Mouse (Mus musculus) kidney, postnatal 0 days (tissue): ENCODE results near the gene Trmt2a. TPM values are rescaled to one million over a fixed set of nuclear protein-coding genes. Genes with fewer than 3 reads are reported as not detected.
A peak's percentile ranks its signal among the peaks of the same experiment; 100 is the strongest.

Source experiments
- ATAC-seq: fragments of 200-750 bp; cut with Nextera tagmentation; replicated peaks from 2 replicates; pipeline ENCODE4 v1.8.0; 2017; ENCODE audit warnings: low read depth, moderate number of reproducible peaks, moderate TSS enrichment, moderate library complexity; ENCODE audit not compliant: low FRiP score
- DNase-seq: peaks from one replicate; pipeline ENCODE4 v3.0.0-alpha.2; 2016; ENCODE audit warnings: low spot score
- H3K27ac ChIP-seq: fragments of 300-500 bp; sonication (generic); 2 replicates; pipeline ENCODE4 v1.5.1; 2014; ENCODE audit warnings: mild to moderate bottlenecking
- H3K27me3 ChIP-seq: fragments of 300-500 bp; sonication (generic); 2 replicates; pipeline ENCODE4 v1.6.1; 2014; ENCODE audit warnings: low read length, mixed read lengths; ENCODE audit not compliant: insufficient read depth
- H3K36me3 ChIP-seq: fragments of 300-500 bp; sonication (generic); 2 replicates; pipeline ENCODE4 v1.6.1; 2014; ENCODE audit warnings: low read length, mixed read lengths; ENCODE audit not compliant: insufficient read depth
- H3K4me1 ChIP-seq: fragments of 300-500 bp; sonication (generic); replicated peaks from 2 replicates; pipeline ENCODE4 v1.6.1; 2014; ENCODE audit warnings: antibody characterized with exemption, low read length, mixed read lengths; ENCODE audit not compliant: insufficient read depth
- H3K4me2 ChIP-seq: fragments of 300-500 bp; sonication (generic); 2 replicates; pipeline ENCODE4 v1.6.1; 2014; ENCODE audit warnings: mild to moderate bottlenecking, low read length, moderate library complexity, mixed read lengths
- H3K4me3 ChIP-seq: fragments of 300-500 bp; sonication (generic); replicated peaks from 2 replicates; pipeline ENCODE4 v1.5.1; 2014; ENCODE audit warnings: low read depth, low read length
- H3K9ac ChIP-seq: fragments of 300-500 bp; sonication (generic); 2 replicates; pipeline ENCODE4 v1.6.1; 2014; ENCODE audit warnings: low read depth, low read length
- H3K9me3 ChIP-seq: fragments of 300-500 bp; sonication (generic); replicated peaks from 2 replicates; pipeline ENCODE4 v1.6.1; 2016; ENCODE audit warnings: low read length, inconsistent platforms, mixed read lengths
- CTCF ChIP-seq: IDR thresholded peaks from 2 replicates; pipeline ENCODE4 v1.5.1; 2016; ENCODE audit warnings: antibody characterized with exemption, low read depth, mild to moderate bottlenecking, moderate library complexity
- WGBS: fragments of 180-500 bp; shearing (Covaris S2); extraction: QIAGEN DNeasy Blood & Tissue Kit; methylation state at CpG from one replicate; pipeline ENCODE4 v1.1.7; 2014; 5-methylcytosine and 5-hydroxymethylcytosine counted together
- polyA plus RNA-seq: library from polyadenylated mRNA; unstranded; fragments of >200 nt; fragmentation: Nextera tagmentation; extraction: Ambion mirVana; gene quantifications from 2 replicates; pipeline ENCODE4 v1.2.1, GENCODE M21; 2015

Trmt2a gene
- polyA plus RNA-seq, 1 experiment from 2014 or later: 53.0 TPM

DNA sequence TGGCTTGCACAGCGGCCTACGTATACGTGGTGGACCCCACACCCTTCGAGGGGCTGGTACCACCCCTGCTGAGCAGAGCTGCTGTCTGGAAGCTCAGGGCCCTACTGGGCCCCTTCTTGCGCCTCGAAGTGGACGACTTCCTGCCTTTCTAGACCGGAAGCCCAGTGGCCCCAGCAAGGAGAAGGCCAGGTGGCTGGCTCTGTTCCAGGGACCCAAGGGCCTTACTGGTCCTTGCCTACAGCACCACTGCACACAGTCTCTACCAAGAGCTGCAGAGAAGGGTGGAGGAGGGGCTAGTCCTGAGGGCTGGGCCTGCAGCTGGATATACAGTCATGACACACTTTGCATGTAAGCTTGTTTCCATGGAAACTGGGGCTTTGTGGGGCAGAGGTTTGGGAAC is 28.5 kb upstream of the Trmt2a start:
- Histone ChIP-seq H3K9me3 (no peaks in the 10 kb centered on the region), H3K4me2 (no peak overlapping the region), H3K9ac (no peak overlapping the region), H3K4me1 (peaks cover 7% of the 10 kb centered on the region), H3K4me3 (no peak overlapping the region), H3K27me3 (no peaks in the 10 kb centered on the region), H3K27ac (no peak overlapping the region), H3K36me3 (peaks cover 25% of the 10 kb centered on the region)
- 48% methylated on average over 8 of the region's 8 CpGs for WGBS
- ATAC-seq (no peak), DNase-seq (peak; percentile 62)
- no peak for TF ChIP-seq CTCF

GRCm38 (mm10) chr16:18220856-18221542 is 27.5 kb upstream of the Trmt2a start:
- no peaks in the 10 kb centered on the region for H3K9me3 ChIP-seq
- no peak overlapping the region for H3K9ac ChIP-seq
- H3K4me3 ChIP-seq: no peak overlapping the region
- no peak overlapping the region for H3K27ac ChIP-seq
- WGBS: 86% methylated on average over 6 of the region's 6 CpGs
- DNase-seq (no peak), ATAC-seq (no peak)
- H3K4me1 ChIP-seq: peaks cover 7% of the 10 kb centered on the region
- no peak for TF ChIP-seq CTCF
- no peak overlapping the region for H3K4me2 ChIP-seq
- peaks cover 32% of the 10 kb centered on the region for H3K36me3 ChIP-seq
- H3K27me3 ChIP-seq: no peaks in the 10 kb centered on the region

GRCm38 (mm10) chr16:18221543-18221898 is 27.0 kb upstream of the Trmt2a start:
- peaks cover 36% of the 10 kb centered on the region for H3K36me3 ChIP-seq
- ATAC-seq (no peak), DNase-seq (no peak)
- H3K4me2 ChIP-seq: no peak overlapping the region
- 68% methylated on average over 10 of the region's 11 CpGs for WGBS
- no peaks in the 10 kb centered on the region for H3K27me3 ChIP-seq
- peaks cover 7% of the 10 kb centered on the region for H3K4me1 ChIP-seq
- no peak overlapping the region for H3K4me3 ChIP-seq
- no peak overlapping the region for H3K9ac ChIP-seq
- no peak overlapping the region for H3K27ac ChIP-seq
- no peaks in the 10 kb centered on the region for H3K9me3 ChIP-seq
- 0 out of 2 replicates have a peak, but pooled peaks have one; percentile 11 for TF ChIP-seq CTCF

DNA sequence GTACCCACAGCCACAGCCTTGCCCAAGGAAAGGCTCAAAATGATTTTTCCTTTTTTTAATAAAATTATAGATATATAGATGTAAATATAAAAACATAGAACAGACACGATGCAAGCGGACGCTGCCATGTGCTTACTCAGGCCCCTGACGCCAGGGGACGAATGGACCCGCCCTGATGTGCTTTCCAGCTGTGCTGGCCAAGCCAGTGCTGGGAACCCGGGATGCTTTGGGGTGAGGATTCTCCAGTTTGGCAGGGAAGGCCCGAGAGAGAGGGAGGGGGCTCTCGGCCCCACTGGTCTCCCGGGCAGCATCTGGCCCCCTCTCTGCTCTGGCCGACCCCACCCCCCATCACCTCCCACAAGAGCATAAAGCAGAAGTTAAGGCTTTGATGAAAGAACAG is 26.3 kb upstream of the Trmt2a start:
- no peak for ATAC-seq
- Histone ChIP-seq H3K27me3 (no peaks in the 10 kb centered on the region), H3K9me3 (no peaks in the 10 kb centered on the region), H3K9ac (no peak overlapping the region), H3K27ac (no peak overlapping the region), H3K4me3 (no peak overlapping the region), H3K4me1 (peaks cover 7% of the 10 kb centered on the region), H3K36me3 (peaks cover 39% of the 10 kb centered on the region), H3K4me2 (no peak overlapping the region)
- WGBS: 78% methylated on average over 11 of the region's 11 CpGs
- DNase-seq: no peak
- TF ChIP-seq CTCF: no peak

- TF ChIP-seq CTCF: no peak
- Histone ChIP-seq H3K4me1 (peaks cover 7% of the 10 kb centered on the region; the same call in 1 of the 2 replicates), H3K9me3 (no peaks in the 10 kb centered on the region), H3K4me3 (no peak overlapping the region), H3K27me3 (no peaks in the 10 kb centered on the region), H3K27ac (no peak overlapping the region), H3K36me3 (peaks cover 48% of the 10 kb centered on the region), H3K9ac (no peak overlapping the region), H3K4me2 (no peak overlapping the region)
- ATAC-seq (no peak), DNase-seq (no peak)
- 90% methylated on average over 13 of the region's 13 CpGs for WGBS
Observed at GRCm38 (mm10) chr16:18227187-18227586, 21.3 kb upstream of the Trmt2a start.

DNA sequence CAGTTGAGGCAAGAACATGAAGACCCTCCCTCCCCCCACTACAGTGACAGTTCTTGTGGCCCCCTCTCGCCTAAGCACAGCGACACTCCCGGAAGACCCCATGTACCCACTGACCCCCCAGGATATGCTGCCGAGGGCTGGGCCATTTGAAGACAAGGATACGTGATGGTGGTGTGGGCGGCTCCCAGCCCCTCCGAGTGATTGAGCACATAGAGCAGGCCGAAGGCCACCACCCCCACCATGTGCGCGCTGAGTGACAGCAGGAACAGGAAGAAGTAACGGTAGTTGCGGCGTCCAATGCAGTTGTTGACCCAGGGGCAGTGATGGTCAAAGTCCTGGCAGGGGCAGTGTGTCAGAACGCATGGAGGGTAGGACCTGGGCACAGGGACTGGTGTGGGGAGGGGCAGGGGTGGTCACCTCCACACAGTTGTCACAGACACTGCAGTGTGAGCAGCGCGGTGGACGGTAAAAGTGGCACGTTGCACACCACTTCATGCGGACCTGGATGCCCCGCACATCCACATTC is 20.5 kb upstream of the Trmt2a start:
- no peak for ATAC-seq

More for the DNA sequence above, 20.5 kb upstream of the Trmt2a start:
- H3K36me3 ChIP-seq: peaks cover 43% of the 10 kb centered on the region
- H3K9me3 ChIP-seq: no peaks in the 10 kb centered on the region
- 90% methylated on average over 20 of the region's 20 CpGs for WGBS
- DNase-seq: no peak
- no peak overlapping the region for H3K27ac ChIP-seq
- TF ChIP-seq CTCF: no peak
- peaks cover 7% of the 10 kb centered on the region; the same call in 1 of the 2 replicates for H3K4me1 ChIP-seq
- no peak overlapping the region for H3K4me3 ChIP-seq
- H3K9ac ChIP-seq: no peak overlapping the region
- no peak overlapping the region for H3K4me2 ChIP-seq
- no peaks in the 10 kb centered on the region for H3K27me3 ChIP-seq
